Mouse (Mus musculus): Measurements from ENCODE around the gene Mboat2.

- TF ChIP-seq CTCF (IDR thresholded peaks at IDR 0.05; ENCODE audit: low read depth) (no peak), EP300 (IDR thresholded peaks at IDR 0.05; ENCODE audit: low read depth) (no peak)
These were observed 61.9 kb downstream of the Mboat2 start for GRCm38 (mm10) chr12:24892536-24892935.

Measured in heart, postnatal 0 days (tissue).